Mouse (Mus musculus) layer of hippocampus, adult 8-10 months (tissue): ENCODE data around the gene Lancl1. TPM values are rescaled to one million over a fixed set of nuclear protein-coding genes. Genes with fewer than 3 reads are reported as not detected.

Experiments used
- DNase-seq, 2 experiments: peaks; one replicate each; pipeline ENCODE4 v3.0.0; 2022; ENCODE audit warnings: low spot score in 2 of 2
- total RNA-seq, 4 experiments: library from RNA; stranded (reverse); gene quantifications; 2 replicates each; pipeline ENCODE4 v1.2.4; 2022

Lancl1 gene
- total RNA-seq: 100 to 1,000 TPM; 192 to 212 (median 195) TPM

- peak; percentile 89 to 93 for DNase-seq
Observed at GRCm38 (mm10) chr1:67038246-67038987, at the start of gene Lancl1. Lancl1 (minus strand) TSS chr1:67038872.

- DNase-seq: no peak
Observed at GRCm38 (mm10) chr1:67079146-67079545, 40.5 kb upstream of the Lancl1 start.

GRCm38 (mm10) chr1:67078666-67079065, 40.0 kb upstream of the Lancl1 start:
- DNase-seq: no peak

GRCm38 (mm10) chr1:67077739-67078138, 39.1 kb upstream of the Lancl1 start:
- no peak for DNase-seq

GRCm38 (mm10) chr1:67067561-67067960, 28.9 kb upstream of the Lancl1 start:
- no peak for DNase-seq

- DNase-seq: no peak
Observed at GRCm38 (mm10) chr1:67065347-67066270, 26.9 kb upstream of the Lancl1 start.

GRCm38 (mm10) chr1:67061456-67062085, 22.9 kb upstream of the Lancl1 start:
- peak; percentile 28 to 69 for DNase-seq

GRCm38 (mm10) chr1:67055816-67056215, 17.1 kb upstream of the Lancl1 start:
- no peak for DNase-seq

GRCm38 (mm10) chr1:67052721-67053120, 14.0 kb upstream of the Lancl1 start:
- no peak for DNase-seq

GRCm38 (mm10) chr1:67049600-67049999, 10.9 kb upstream of the Lancl1 start:
- DNase-seq: no peak

GRCm38 (mm10) chr1:67048696-67049095, 10.0 kb upstream of the Lancl1 start:
- no peak for DNase-seq

- DNase-seq: no peak
Observed at GRCm38 (mm10) chr1:67045100-67045499, 6.4 kb upstream of the Lancl1 start.

- no peak for DNase-seq
Observed at GRCm38 (mm10) chr1:67042583-67042982, 3.9 kb upstream of the Lancl1 start.

- DNase-seq: no peak
Observed at GRCm38 (mm10) chr1:67039083-67039482, 411 bp upstream of the Lancl1 start.

- DNase-seq: no peak
Observed at GRCm38 (mm10) chr1:67037198-67037597, 1.5 kb downstream of the Lancl1 start.

GRCm38 (mm10) chr1:67033278-67033677, 5.4 kb downstream of the Lancl1 start:
- DNase-seq: no peak

- no peak for DNase-seq
Observed at GRCm38 (mm10) chr1:67026927-67027511, 11.7 kb downstream of the Lancl1 start.

GRCm38 (mm10) chr1:67026142-67026541, 12.5 kb downstream of the Lancl1 start:
- no peak for DNase-seq

- DNase-seq: no peak
Observed at GRCm38 (mm10) chr1:67022767-67023166, 15.9 kb downstream of the Lancl1 start.

GRCm38 (mm10) chr1:67022051-67022450, 16.6 kb downstream of the Lancl1 start:
- DNase-seq: no peak

GRCm38 (mm10) chr1:67020637-67021161, 18.0 kb downstream of the Lancl1 start:
- DNase-seq: no peak
